Mouse (Mus musculus): ENCODE results near the gene Ywhaq. TPM values are rescaled to one million over a fixed set of nuclear protein-coding genes. Genes with fewer than 3 reads are reported as not detected.

Ywhaq gene
- polyA plus RNA-seq, 1 experiment from 2014 or later, result 741 TPM

GRCm38 (mm10) chr12:21363195-21363594 lies 54.2 kb downstream of the Ywhaq start:
- no peak overlapping the region for H3K9ac ChIP-seq
- H3K9me3 ChIP-seq (replicated peaks), result no peaks in the 10 kb centered on the region
- no peak overlapping the region for H3K27ac ChIP-seq
- ATAC-seq (replicated peaks; ENCODE audit: low FRiP score), result no peak
- no peak overlapping the region for H3K4me3 ChIP-seq (replicated peaks)
- 91% methylated on average over 3 of the region's 3 CpGs for WGBS
- H3K27me3 ChIP-seq, result no peaks in the 10 kb centered on the region
- H3K4me1 ChIP-seq, result no peaks in the 10 kb centered on the region
- H3K4me2 ChIP-seq, result no peak overlapping the region
- H3K36me3 ChIP-seq, result peaks cover 17% of the 10 kb centered on the region

- no peak overlapping the region for H3K4me2 ChIP-seq
- H3K9me3 ChIP-seq (replicated peaks), result no peaks in the 10 kb centered on the region
- 78% methylated on average over 2 of the region's 2 CpGs for WGBS
- no peaks in the 10 kb centered on the region for H3K27me3 ChIP-seq
- H3K4me1 ChIP-seq, result no peaks in the 10 kb centered on the region
- H3K36me3 ChIP-seq, result peaks cover 17% of the 10 kb centered on the region
- ATAC-seq (replicated peaks; ENCODE audit: low FRiP score), result no peak
- H3K27ac ChIP-seq, result no peak overlapping the region
- H3K9ac ChIP-seq, result no peak overlapping the region
- H3K4me3 ChIP-seq (replicated peaks), result no peak overlapping the region
Observed at GRCm38 (mm10) chr12:21362686-21363085, 54.8 kb downstream of the Ywhaq start.

- Histone ChIP-seq H3K9ac (no peak overlapping the region), H3K36me3 (peaks cover 65% of the 10 kb centered on the region), H3K27ac (no peak overlapping the region), H3K27me3 (no peaks in the 10 kb centered on the region), H3K9me3 (replicated peaks) (no peaks in the 10 kb centered on the region; the same call in 1 of the 2 replicates), H3K4me3 (replicated peaks) (no peak overlapping the region), H3K4me2 (no peak overlapping the region), H3K4me1 (no peaks in the 10 kb centered on the region)
- WGBS, result 95% methylated on average over 8 of the region's 8 CpGs
- no peak for ATAC-seq (replicated peaks; ENCODE audit: low FRiP score)
Observed at GRCm38 (mm10) chr12:21353681-21354080, 63.8 kb downstream of the Ywhaq start.

GRCm38 (mm10) chr12:21350113-21350876 lies 67.1 kb downstream of the Ywhaq start:
- H3K9ac ChIP-seq, result no peak overlapping the region
- H3K9me3 ChIP-seq (replicated peaks), result no peaks in the 10 kb centered on the region; the same call in 1 of the 2 replicates
- H3K27me3 ChIP-seq, result no peaks in the 10 kb centered on the region
- 92% methylated on average over 7 of the region's 7 CpGs for WGBS
- H3K27ac ChIP-seq, result no peak overlapping the region
- H3K4me2 ChIP-seq, result no peak overlapping the region
- no peak overlapping the region for H3K4me3 ChIP-seq (replicated peaks)
- H3K4me1 ChIP-seq, result no peaks in the 10 kb centered on the region
- no peak for ATAC-seq (replicated peaks; ENCODE audit: low FRiP score)
- peaks cover 80% of the 10 kb centered on the region for H3K36me3 ChIP-seq

GRCm38 (mm10) chr12:21346972-21347371 lies 70.5 kb downstream of the Ywhaq start:
- Histone ChIP-seq H3K27ac (no peak overlapping the region), H3K9ac (no peak overlapping the region), H3K4me3 (replicated peaks) (no peak overlapping the region), H3K27me3 (no peaks in the 10 kb centered on the region), H3K9me3 (replicated peaks) (no peaks in the 10 kb centered on the region; the same call in 1 of the 2 replicates), H3K4me2 (no peak overlapping the region), H3K4me1 (no peaks in the 10 kb centered on the region), H3K36me3 (peaks cover 71% of the 10 kb centered on the region)
- ATAC-seq (replicated peaks; ENCODE audit: low FRiP score), result no peak
- WGBS, result 92% methylated on average over 7 of the region's 7 CpGs

GRCm38 (mm10) chr12:21340674-21341073 lies 76.8 kb downstream of the Ywhaq start:
- Histone ChIP-seq H3K4me3 (replicated peaks) (no peak overlapping the region), H3K4me1 (no peaks in the 10 kb centered on the region), H3K9me3 (replicated peaks) (no peaks in the 10 kb centered on the region), H3K9ac (no peak overlapping the region), H3K27me3 (no peaks in the 10 kb centered on the region), H3K4me2 (no peak overlapping the region), H3K27ac (no peak overlapping the region), H3K36me3 (peaks cover 75% of the 10 kb centered on the region)
- WGBS, result 95% methylated on average over 5 of the region's 5 CpGs
- no peak for ATAC-seq (replicated peaks; ENCODE audit: low FRiP score)

Other genes starting within 250 kb of the Ywhaq start
- gene Cpsf3, start 132.2 kb downstream of the Ywhaq start, polyA plus RNA-seq (2015; fragmentation: Nextera tagmentation; extraction: Ambion mirVana), result 112 and 115 TPM in 2 replicates
- 45.8 and 46.0 TPM in 2 replicates for gene Itgb1bp1, start 131.4 kb downstream of the Ywhaq start, polyA plus RNA-seq (2015; fragmentation: Nextera tagmentation; extraction: Ambion mirVana)
- gene Iah1, start 101.2 kb downstream of the Ywhaq start, polyA plus RNA-seq (2015; fragmentation: Nextera tagmentation; extraction: Ambion mirVana), result 67.7 and 78.7 TPM in 2 replicates
- gene Adam17, start 44.0 kb downstream of the Ywhaq start, polyA plus RNA-seq (2015; fragmentation: Nextera tagmentation; extraction: Ambion mirVana), result 42.9 and 44.9 TPM in 2 replicates

Measured in kidney, embryonic 15.5 days (tissue).